18 mouse cellular contexts compared by ENCODE assay signal in genomic region chr4:106244384-106244819, GRCm38 (mm10).
A peak's percentile ranks its signal among the peaks of the same experiment; 100 is the strongest.
DNase-seq lines count a peak whose midpoint lies in the region; ATAC-seq and TF ChIP-seq lines count a peak whose summit lies in the region.
"Had no signal": no experiment of that assay in that cellular context is flagged by ENCODE, and none has a peak within 500 bp of the region (broad histone marks: within the 10 kb centered on the region; RNA-seq: fewer than 3 reads in every experiment).

No protein-coding gene starts in this region.

- H3K27ac ChIP-seq in left cerebral cortex, adult 2 months, result 0 out of 2 replicates have a peak overlapping the region, but pooled peaks have one; percentile 6
- peak overlapping the region; percentile 51 for H3K27ac ChIP-seq in kidney, embryonic 16.5 days (ENCODE audit: low read length)
- peak overlapping the region; percentile 45 for H3K27ac ChIP-seq in olfactory bulb, adult 2 months (ENCODE audit: insufficient read depth, low read depth, low read length)
- H3K27ac ChIP-seq in thymus, adult 2 months (ENCODE audit: control insufficient read depth, insufficient read depth, low read length), result no peak overlapping the region
- H3K27ac ChIP-seq in hindbrain, embryonic 12.5 days, result no peak overlapping the region
- H3K27ac ChIP-seq: embryonic facial prominence, embryonic 12.5 days; forebrain, embryonic 13.5 days; lung, embryonic 15.5 days; midbrain, embryonic 15.5 days; neural tube, embryonic 15.5 days had no signal

- H3K27me3 ChIP-seq in kidney, embryonic 16.5 days (ENCODE audit: insufficient read depth, low read length), result no peaks in the 10 kb centered on the region
- no peaks in the 10 kb centered on the region for H3K27me3 ChIP-seq in thymus, adult 2 months (ENCODE audit: control insufficient read depth, insufficient read depth, low read length)
- H3K27me3 ChIP-seq in hindbrain, embryonic 12.5 days, result no peaks in the 10 kb centered on the region
- H3K27me3 ChIP-seq: embryonic facial prominence, embryonic 12.5 days; forebrain, embryonic 13.5 days; liver, embryonic 13.5 days; lung, embryonic 15.5 days; midbrain, embryonic 15.5 days; neural tube, embryonic 15.5 days had no signal

- peak; percentile 79 for ATAC-seq in kidney, embryonic 16.5 days (ENCODE audit: low FRiP score, low TSS enrichment)
- no peak for ATAC-seq in hindbrain, embryonic 12.5 days (ENCODE audit: low FRiP score)
- ATAC-seq: forebrain, embryonic 13.5 days; midbrain, embryonic 15.5 days had no signal

- no peaks in the 10 kb centered on the region for H3K36me3 ChIP-seq in kidney, embryonic 16.5 days (ENCODE audit: insufficient read depth, low read length)
- no peaks in the 10 kb centered on the region for H3K36me3 ChIP-seq in thymus, adult 2 months (ENCODE audit: control insufficient read depth, insufficient read depth, low read length)
- no peaks in the 10 kb centered on the region for H3K36me3 ChIP-seq in hindbrain, embryonic 12.5 days
- H3K36me3 ChIP-seq: embryonic facial prominence, embryonic 12.5 days; liver, embryonic 13.5 days; lung, embryonic 15.5 days; midbrain, embryonic 15.5 days; neural tube, embryonic 15.5 days had no signal

- no peak for TF ChIP-seq POLR2A in olfactory bulb, adult 2 months (IDR thresholded peaks at IDR 0.05; ENCODE audit: insufficient read depth, low read depth, low read length)
- no peak for TF ChIP-seq POLR2A in thymus, adult 2 months (IDR thresholded peaks at IDR 0.05; ENCODE audit: control insufficient read depth, extremely low read depth, insufficient read depth, low read length, poor library complexity)

- H3K9me3 ChIP-seq in kidney, embryonic 16.5 days (ENCODE audit: low read length), result no peaks in the 10 kb centered on the region
- no peaks in the 10 kb centered on the region for H3K9me3 ChIP-seq in hindbrain, embryonic 12.5 days (replicated peaks)
- H3K9me3 ChIP-seq: embryonic facial prominence, embryonic 12.5 days; forebrain, embryonic 13.5 days; lung, embryonic 15.5 days; midbrain, embryonic 15.5 days; neural tube, embryonic 15.5 days had no signal

- no peak overlapping the region for H3K4me3 ChIP-seq in left cerebral cortex, adult 2 months
- no peak overlapping the region for H3K4me3 ChIP-seq in kidney, embryonic 16.5 days (ENCODE audit: low read length)
- H3K4me3 ChIP-seq in olfactory bulb, adult 2 months (ENCODE audit: insufficient read depth, low read depth, low read length), result no peak overlapping the region
- H3K4me3 ChIP-seq in thymus, adult 2 months (ENCODE audit: control insufficient read depth, insufficient read depth, low read length), result no peak overlapping the region
- no peak overlapping the region for H3K4me3 ChIP-seq in hindbrain, embryonic 12.5 days
- H3K4me3 ChIP-seq: embryonic facial prominence, embryonic 12.5 days; erythroblast, embryonic 14.5 days; forebrain, embryonic 13.5 days; liver, embryonic 13.5 days; lung, embryonic 15.5 days; midbrain, embryonic 15.5 days; neural tube, embryonic 15.5 days had no signal

- 82% methylated on average over 14 of the region's 14 CpGs for WGBS in kidney, embryonic 16.5 days
- 75% methylated on average over 14 of the region's 14 CpGs for WGBS in olfactory bulb, adult 2 months
- WGBS in thymus, adult 2 months, result 97% methylated on average over 14 of the region's 14 CpGs
- WGBS in hindbrain, embryonic 12.5 days, result 91% methylated on average over 14 of the region's 14 CpGs

- intact Hi-C loops in left cerebral cortex, adult 2 months (cut with DNase I), result no loop called here
- intact Hi-C loops in left cerebral cortex, postnatal 4 days (cut with DNase I), result no loop called here

- no peak for TF ChIP-seq CTCF in left cerebral cortex, adult 2 months (IDR thresholded peaks at IDR 0.05)
- no peak for TF ChIP-seq CTCF in olfactory bulb, adult 2 months (IDR thresholded peaks at IDR 0.05; ENCODE audit: insufficient read depth, low read depth, low read length)
- no peak for TF ChIP-seq CTCF in thymus, adult 2 months (IDR thresholded peaks at IDR 0.05; ENCODE audit: borderline replicate concordance, control insufficient read depth, extremely low read depth, insufficient read depth, low read length, poor library complexity)

- no peak overlapping the region for H3K4me2 ChIP-seq in kidney, embryonic 16.5 days (replicated peaks; ENCODE audit: low read depth, low read length)
- H3K4me2 ChIP-seq in hindbrain, embryonic 12.5 days (replicated peaks), result no peak overlapping the region
- H3K4me2 ChIP-seq: embryonic facial prominence, embryonic 12.5 days; forebrain, embryonic 13.5 days; liver, embryonic 13.5 days; lung, embryonic 15.5 days; midbrain, embryonic 15.5 days; neural tube, embryonic 15.5 days had no signal

- no peak overlapping the region for H3K9ac ChIP-seq in kidney, embryonic 16.5 days (replicated peaks; ENCODE audit: low read length)
- H3K9ac ChIP-seq in hindbrain, embryonic 12.5 days, result no peak overlapping the region
- H3K9ac ChIP-seq: embryonic facial prominence, embryonic 12.5 days; forebrain, embryonic 13.5 days; liver, embryonic 13.5 days; lung, embryonic 15.5 days; midbrain, embryonic 15.5 days; neural tube, embryonic 15.5 days had no signal

- no peak for DNase-seq in left cerebral cortex, adult 2 months (ENCODE audit: extremely low spot score in 1 of 2, low spot score in 2 of 2)
- DNase-seq in left cerebral cortex, postnatal 4 days, result no peak
- DNase-seq in kidney, adult 18-20 months, result peak; percentile 85
- DNase-seq in thymus, adult 2 months, result no peak
- DNase-seq: adrenal gland, postnatal 10 days; heart, adult 18-20 months; layer of hippocampus, postnatal 36 days; liver, embryonic 13.5 days; right cerebral cortex, postnatal 4 days had no signal

- no peaks in the 10 kb centered on the region for H3K4me1 ChIP-seq in kidney, embryonic 16.5 days (ENCODE audit: insufficient read depth, low read length)
- no peaks in the 10 kb centered on the region for H3K4me1 ChIP-seq in olfactory bulb, adult 2 months (ENCODE audit: control insufficient read depth, insufficient read depth, low read length)
- 0 out of 2 replicates have a peak, but pooled peaks cover 4% of the 10 kb centered on the region for H3K4me1 ChIP-seq in thymus, adult 2 months (replicated peaks; ENCODE audit: control insufficient read depth, insufficient read depth, low read length)
- no peaks in the 10 kb centered on the region for H3K4me1 ChIP-seq in hindbrain, embryonic 12.5 days
- H3K4me1 ChIP-seq: embryonic facial prominence, embryonic 12.5 days; forebrain, embryonic 13.5 days; lung, embryonic 15.5 days; midbrain, embryonic 15.5 days; neural tube, embryonic 15.5 days had no signal

Comparison
In these comparisons a context has a peak if more than half of its experiments do, and no peak if none do; other contexts are left out.
1. H3K27ac ChIP-seq: peak in left cerebral cortex, adult 2 months (single experiment), kidney, embryonic 16.5 days (single experiment) and olfactory bulb, adult 2 months (single experiment); none in thymus, adult 2 months (single experiment) and hindbrain, embryonic 12.5 days (single experiment).